Mouse (Mus musculus) myocyte (in vitro differentiated cells): ENCODE measurements around the gene Gm44973.

Source experiments
- CEBPB ChIP-seq: IDR thresholded peaks from 2 replicates; pipeline ENCODE4 v1.6.1; 2011; ENCODE audit warnings: mild to moderate bottlenecking, moderate library complexity; ENCODE audit not compliant: poor library complexity, insufficient read depth, severe bottlenecking
- E2F4 ChIP-seq: IDR thresholded peaks from one replicate; pipeline ENCODE4 v1.6.1; 2011; ENCODE audit warnings: mild to moderate bottlenecking, control low read depth, moderate library complexity; ENCODE audit not compliant: insufficient read depth
- MAX ChIP-seq: IDR thresholded peaks from one replicate; pipeline ENCODE4 v1.6.1; 2011; ENCODE audit warnings: low read depth, mild to moderate bottlenecking, control low read depth
- POLR2A ChIP-seq: IDR thresholded peaks from one replicate; pipeline ENCODE4 v1.6.1; 2011; ENCODE audit warnings: low read depth, mild to moderate bottlenecking, control low read depth, moderate library complexity; ENCODE audit not compliant: insufficient read length
- POLR2AphosphoS2 ChIP-seq: IDR thresholded peaks from one replicate; pipeline ENCODE4 v1.6.1; 2011; ENCODE audit warnings: low read depth, control low read depth; ENCODE audit not compliant: insufficient read length
- TCF12 ChIP-seq: IDR thresholded peaks from one replicate; pipeline ENCODE4 v1.6.1; 2011; ENCODE audit warnings: mild to moderate bottlenecking, control low read depth; ENCODE audit not compliant: poor library complexity, insufficient read depth, severe bottlenecking
- TCF3 ChIP-seq: IDR thresholded peaks from one replicate; pipeline ENCODE4 v1.6.1; 2011; ENCODE audit warnings: low read depth, control low read depth; ENCODE audit not compliant: insufficient read length
- USF1 ChIP-seq: IDR thresholded peaks from one replicate; pipeline ENCODE4 v1.6.1; 2011; ENCODE audit warnings: low read depth, mild to moderate bottlenecking, control low read depth, moderate library complexity

GRCm38 (mm10) chr7:4993999-4994788 lies 21.1 kb upstream of the Gm44973 start:
- TF ChIP-seq POLR2A (no peak), CEBPB (no peak), TCF12 (no peak), POLR2AphosphoS2 (no peak), MAX (no peak), USF1 (no peak), E2F4 (no peak), TCF3 (no peak)
